Mouse (Mus musculus) embryo, embryonic 11.5 days (tissue): ENCODE results near the gene Ccdc171.
"Not testable (repeated sequence)": the region's sequence is repeated elsewhere in the genome, so short reads cannot be mapped to it uniquely, and the experiment has no call there.

ENCODE experiments used
- DNase-seq: peaks from one replicate; pipeline ENCODE4 v3.0.0-alpha.2; 2012; ENCODE audit warnings: low read depth, low spot score

Ccdc171 gene

GRCm38 (mm10) chr4:83526270-83526987 is 1.1 kb downstream of the Ccdc171 start:
- no peak for DNase-seq

- no peak for DNase-seq
These were observed 1.6 kb downstream of the Ccdc171 start for GRCm38 (mm10) chr4:83526988-83527334.

- no peak for DNase-seq
These were observed 2.6 kb downstream of the Ccdc171 start for GRCm38 (mm10) chr4:83527921-83528320.

- DNase-seq: not testable (repeated sequence)
These were observed 4.7 kb downstream of the Ccdc171 start for GRCm38 (mm10) chr4:83530060-83530459.

DNA sequence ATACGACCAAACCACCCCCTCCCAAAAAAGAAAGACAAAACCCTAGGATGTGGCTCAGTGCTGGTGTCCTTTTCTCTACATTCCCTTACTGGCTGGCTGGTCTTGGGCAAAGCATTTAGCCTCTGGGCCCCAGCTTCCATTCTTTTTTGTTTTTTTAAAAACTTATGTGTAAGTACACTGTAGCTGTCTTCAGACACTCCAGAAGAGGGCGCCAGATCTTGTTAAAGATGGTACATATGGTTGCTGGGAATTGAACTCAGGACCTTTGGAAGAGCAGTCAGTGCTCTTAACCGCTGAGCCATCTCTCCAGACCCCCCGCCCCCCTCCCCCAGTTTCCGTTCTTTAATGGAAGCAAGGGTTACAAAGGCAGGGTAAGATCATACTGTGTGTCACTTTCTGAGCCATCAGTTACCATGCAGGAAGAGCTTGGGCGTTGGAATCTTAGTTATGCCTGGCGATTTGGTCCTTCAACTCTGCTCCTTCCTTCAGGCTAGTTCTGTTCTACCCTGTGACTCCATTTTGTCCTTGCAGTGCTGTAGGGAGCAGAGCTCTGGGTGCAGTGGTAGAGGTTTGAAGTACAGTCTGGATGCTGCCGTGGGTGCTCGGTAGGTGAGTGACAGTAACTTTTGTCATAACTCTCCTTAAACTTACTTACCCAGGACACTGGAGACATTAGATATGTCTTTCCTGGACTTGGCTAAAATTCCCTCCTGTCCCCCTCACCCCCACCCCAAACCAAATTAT is 8.0 kb downstream of the Ccdc171 start:
- DNase-seq: no peak

DNA sequence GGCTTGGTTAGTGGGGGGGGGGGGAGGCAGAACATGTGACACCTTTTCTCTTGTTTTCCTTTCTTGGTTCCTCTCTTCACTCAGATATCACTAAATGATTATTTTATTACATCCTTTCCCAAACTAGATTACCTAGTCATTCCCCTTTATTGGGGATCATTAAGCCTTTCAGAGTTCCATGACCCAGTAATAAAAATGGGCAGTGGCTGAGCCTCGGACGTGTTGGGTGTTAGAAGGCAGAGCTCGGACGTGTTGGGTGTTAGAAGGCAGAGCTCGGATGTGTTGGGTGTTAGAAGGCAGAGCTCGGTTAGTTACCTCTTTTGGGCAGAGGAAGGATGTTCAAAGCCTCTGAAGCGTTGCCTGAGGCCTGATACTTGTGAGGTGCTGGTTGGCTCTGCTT is 8.7 kb downstream of the Ccdc171 start:
- no peak for DNase-seq

DNA sequence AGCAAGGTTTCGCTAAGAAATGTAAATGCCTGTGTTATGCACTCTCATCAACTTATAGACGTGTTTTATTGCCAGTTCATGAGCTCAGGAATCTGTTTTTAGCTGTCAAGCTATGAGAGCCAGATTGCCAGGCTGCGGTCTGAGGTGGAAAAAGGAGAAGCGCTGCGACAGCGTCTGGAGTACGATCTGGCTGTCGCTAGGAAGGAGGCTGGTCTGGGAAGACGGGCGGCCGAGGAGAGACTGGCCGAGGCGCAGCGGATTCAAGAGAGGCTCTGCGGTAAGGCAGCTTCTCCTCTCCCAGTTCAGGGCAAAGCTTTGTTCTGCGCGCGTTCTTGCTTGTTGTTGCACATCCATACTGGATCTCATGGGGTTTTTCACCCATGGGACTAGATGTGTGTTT is 24.2 kb downstream of the Ccdc171 start:
- DNase-seq: no peak

DNA sequence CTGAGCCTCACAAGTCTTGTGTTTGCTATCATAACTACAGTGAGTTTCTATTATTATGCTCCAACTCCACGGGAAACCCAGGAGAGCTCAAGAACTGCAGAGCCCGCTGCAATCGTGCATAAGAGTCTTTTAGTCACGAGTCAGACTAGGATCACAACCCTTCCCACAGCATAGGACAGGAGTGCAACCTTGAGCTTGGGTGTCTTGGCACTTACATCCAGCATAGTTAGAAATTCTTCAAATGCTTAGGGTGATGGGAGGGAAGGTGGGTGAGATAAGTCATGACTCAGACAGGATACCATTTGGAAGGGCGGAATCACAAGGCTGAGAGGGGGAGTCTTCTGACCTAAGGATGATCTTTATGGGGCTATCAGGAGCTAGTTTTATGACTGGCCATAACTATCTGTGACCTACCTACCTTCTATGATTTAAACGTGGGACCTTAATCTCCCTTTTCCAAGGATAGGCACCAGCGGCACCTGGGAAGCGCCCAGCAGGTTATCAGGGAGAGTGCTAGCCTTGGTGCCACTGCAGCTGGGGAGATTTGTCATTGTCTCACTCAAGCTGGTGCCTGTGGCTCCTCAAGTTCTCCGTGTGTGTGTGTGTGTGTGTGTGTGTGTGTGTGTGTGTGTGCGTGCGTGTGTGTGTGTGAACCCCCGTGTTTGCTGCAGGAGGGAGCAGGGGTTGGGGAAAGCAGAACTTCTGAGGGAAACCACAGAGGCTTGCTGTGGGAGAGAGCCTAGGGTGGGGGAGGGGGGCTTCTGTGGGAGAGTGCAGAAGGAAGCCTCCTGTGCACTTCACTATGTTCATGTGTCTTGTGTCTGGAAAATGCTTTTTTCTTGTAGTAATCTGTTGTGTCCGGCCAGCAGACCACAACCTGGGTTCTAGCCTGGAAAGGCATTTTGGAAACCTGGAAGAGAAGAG is 42.1 kb downstream of the Ccdc171 start:
- DNase-seq: no peak

- not testable (repeated sequence) for DNase-seq
These were observed 42.8 kb downstream of the Ccdc171 start for GRCm38 (mm10) chr4:83568145-83568544.

GRCm38 (mm10) chr4:83570569-83570968 is 45.2 kb downstream of the Ccdc171 start:
- DNase-seq: peak; percentile 30

DNA sequence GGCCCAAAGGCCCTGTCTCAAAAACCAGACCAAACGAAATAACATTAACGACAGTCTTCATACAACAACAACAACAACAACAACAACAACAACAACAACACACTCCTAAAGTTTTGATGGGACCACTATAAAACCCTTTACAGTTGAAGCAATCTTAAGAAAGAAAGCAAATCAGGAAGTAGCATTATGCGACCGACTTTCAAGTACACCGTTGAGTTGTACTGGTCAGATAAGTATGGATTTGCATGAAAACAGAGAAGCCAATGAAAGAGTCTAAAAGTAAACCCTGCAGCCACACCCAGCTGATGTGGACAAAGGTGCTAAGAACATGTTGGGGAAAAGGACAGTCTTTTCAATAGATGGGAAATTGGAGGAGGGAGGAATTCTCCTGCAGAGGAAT is 45.7 kb downstream of the Ccdc171 start:
- DNase-seq: no peak

DNA sequence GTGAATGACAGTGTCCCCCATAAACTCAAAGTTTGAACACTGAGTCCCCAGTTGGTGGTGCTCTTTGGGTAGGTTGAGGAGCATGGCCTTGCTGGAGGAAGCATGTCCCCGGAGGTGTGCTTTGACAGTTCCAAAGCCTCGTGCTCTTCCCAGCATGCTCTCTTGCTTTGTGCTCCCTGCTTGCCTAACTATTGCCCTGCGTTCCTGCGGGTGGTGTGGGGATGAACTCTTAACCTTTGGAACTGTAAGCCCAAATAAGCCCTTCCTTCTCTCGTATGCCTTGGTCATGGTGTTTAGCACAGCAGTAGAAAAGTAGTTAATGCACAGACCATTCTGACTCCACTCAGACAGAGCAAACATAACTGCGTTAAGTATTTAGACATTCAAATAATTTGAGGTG is 47.2 kb downstream of the Ccdc171 start:
- no peak for DNase-seq

- DNase-seq: no peak
These were observed 51.0 kb downstream of the Ccdc171 start for GRCm38 (mm10) chr4:83576315-83576714.

- no peak for DNase-seq
These were observed 54.8 kb downstream of the Ccdc171 start for GRCm38 (mm10) chr4:83580157-83580556.

DNA sequence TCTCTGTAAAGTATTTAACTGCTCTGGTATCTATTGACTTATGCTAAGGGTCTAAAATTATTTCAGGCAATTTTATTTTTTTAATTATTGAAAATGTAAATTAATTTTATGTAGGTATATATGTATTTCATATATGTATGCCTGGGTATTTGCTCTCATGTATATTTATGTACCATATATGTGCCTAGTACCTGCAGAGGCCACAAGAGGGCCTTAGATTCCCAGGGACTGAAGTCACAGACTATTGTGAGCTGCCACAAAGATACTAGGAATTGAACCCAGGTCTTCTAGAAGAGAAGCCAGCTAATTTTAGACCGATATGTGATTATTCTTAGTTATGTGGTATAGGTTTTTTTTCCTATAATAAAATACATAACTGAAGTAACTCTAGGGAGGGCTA is 62.2 kb downstream of the Ccdc171 start:
- DNase-seq: no peak

DNA sequence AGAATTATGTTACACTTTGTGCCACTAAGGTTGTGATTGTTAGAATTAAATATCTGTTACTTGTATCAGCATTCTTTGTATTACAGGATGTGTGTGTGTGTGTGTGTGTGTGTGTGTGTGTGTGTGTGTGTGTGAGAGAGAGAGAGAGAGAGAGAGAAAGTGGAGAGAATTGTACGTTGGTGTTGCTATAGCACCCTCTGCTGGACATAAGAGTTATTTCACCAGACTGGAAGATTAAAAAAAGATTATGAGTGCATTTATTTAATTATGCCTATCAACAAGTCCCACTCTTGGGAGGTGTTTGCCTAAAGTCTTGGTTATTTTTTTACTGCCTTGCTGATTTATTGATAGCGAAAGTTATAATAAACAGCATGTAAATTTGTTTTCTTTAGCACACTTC is 71.1 kb downstream of the Ccdc171 start:
- no peak for DNase-seq

DNA sequence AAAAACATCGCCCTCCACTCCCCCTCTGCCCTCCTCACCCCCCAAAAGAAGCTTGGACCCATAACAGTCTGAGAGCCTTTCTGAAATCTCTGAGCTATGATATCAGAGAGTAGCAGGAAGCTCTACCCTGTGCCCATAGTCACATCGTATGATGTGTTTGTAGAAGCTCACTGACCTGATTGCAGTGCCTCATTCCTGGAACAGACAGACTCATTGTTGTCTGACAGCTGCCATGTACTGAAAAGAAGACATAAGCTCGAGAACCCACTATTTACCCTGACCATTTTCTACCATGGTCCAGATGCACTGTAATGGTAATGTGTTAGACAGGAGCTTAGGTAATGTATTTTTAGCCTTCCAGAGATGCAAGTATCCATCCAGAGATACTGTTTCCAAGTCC is 85.8 kb downstream of the Ccdc171 start:
- no peak for DNase-seq

DNA sequence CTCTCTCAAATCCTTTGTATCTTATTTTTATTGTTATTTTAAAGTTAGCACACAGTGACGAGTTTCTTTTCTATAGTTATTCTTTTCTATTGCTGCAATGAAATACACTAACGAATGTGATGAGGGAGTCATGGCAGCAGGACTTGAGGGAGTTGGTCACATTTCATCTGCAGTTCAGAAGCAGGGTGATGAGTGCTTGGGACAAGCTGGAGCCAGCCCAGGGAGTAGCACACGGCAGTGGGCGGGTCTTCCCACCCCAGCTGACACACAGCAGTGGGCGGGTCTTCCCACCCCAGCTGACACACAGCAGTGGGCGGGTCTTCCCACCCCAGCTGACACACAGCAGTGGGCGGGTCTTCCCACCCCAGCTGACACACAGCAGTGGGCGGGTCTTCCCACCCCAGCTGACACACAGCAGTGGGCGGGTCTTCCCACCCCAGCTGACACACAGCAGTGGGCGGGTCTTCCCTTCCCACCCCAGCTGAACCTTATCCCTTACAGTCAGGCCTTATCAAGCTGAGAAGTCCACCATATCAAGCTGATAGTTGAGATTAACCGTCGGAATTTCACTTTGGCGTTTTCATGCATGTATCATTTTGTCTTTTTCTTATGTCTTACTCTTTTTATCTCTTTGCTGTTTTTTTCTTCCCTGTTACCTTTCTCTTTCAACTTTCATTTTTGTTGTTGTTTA is 97.8 kb downstream of the Ccdc171 start:
- DNase-seq: not testable (repeated sequence)

- no peak for DNase-seq
These were observed 98.4 kb downstream of the Ccdc171 start for GRCm38 (mm10) chr4:83623732-83624131.

DNA sequence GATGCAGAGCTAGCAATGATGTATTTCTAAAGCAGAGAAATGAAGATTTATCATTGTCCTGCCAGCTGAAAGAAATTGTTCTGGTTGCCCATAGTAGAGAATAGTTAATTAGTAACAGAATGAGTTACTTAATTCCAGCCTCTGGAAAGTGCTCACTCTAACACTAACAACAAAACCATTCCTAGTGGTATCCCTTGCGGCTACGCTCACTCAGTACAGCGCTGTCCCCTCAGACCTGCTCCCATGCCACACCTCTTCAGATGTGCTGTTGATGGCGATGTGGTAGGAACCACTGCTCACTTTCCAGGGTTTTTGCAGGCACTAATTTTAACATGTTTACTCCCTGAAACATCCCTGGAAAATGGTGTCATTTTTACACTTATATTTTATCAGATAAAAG is 126.1 kb downstream of the Ccdc171 start:
- no peak for DNase-seq

DNA sequence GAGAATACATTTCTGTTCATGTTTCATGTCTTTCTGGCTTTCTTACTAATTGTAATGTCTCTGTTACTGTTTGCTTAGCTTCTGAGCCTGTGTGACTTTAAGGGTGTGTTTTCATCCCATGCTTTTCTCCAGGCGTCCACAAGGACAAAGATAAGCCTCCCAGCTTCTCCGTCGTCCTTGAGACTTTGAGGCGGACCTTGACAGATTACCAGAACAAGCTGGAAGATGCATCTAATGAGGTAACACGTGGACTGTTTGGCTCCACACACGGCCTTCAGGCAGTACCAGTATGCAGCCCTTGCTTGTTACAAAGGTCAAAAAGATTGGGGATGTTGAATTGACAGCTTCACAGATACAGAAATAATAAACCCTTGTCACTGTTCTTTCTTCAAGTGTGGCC is 130.1 kb downstream of the Ccdc171 start:
- no peak for DNase-seq

- peak; percentile 26 for DNase-seq
These were observed 131.2 kb downstream of the Ccdc171 start for GRCm38 (mm10) chr4:83656571-83656970.
